In the genomic region with DNA sequence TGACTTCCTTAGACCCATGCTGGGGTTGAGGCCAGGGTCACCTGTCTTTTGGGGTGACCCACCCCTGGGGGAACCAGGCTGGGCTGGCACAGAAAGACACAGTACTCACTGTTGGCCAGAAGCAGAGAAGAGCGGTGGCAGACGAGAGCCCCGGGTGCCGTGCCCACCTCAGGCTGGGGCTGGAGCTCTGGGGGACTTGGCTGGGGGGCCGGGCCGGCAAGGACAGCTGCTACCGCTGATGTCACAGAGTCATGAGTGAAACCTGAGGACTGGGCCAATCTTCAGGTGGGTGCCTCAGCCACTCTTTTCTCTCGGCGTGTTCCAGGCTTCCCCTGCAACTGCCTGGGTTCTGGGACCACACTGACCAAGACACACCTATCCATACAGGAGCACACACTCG, we compare ENCODE assay signal across 12 mouse cellular contexts. TPM values are rescaled to one million over a fixed set of nuclear protein-coding genes. Genes with fewer than 3 reads are reported as not detected.
A peak's percentile ranks its signal among the peaks of the same experiment; 100 is the strongest.
DNase-seq lines count a peak whose midpoint lies in the region; ATAC-seq lines count a peak whose summit lies in the region.
"Had no signal": no experiment of that assay in that cellular context is flagged by ENCODE, and none has a peak within 500 bp of the region (broad histone marks: within the 10 kb centered on the region; RNA-seq: fewer than 3 reads in every experiment).

A gene (plus strand): TSS at position 107 of the 400 bp plus-strand sequence.

- H3K4me1 ChIP-seq in kidney, embryonic 15.5 days, result peaks cover 12% of the 10 kb centered on the region
- H3K4me1 ChIP-seq in embryonic facial prominence, embryonic 13.5 days, result peaks cover 20% of the 10 kb centered on the region
- H3K4me1 ChIP-seq in limb, embryonic 13.5 days, result peaks cover 8% of the 10 kb centered on the region; the same call in 1 of the 2 replicates

- WGBS in kidney, embryonic 15.5 days, result 30% methylated on average over 9 of the region's 10 CpGs
- WGBS in embryonic facial prominence, embryonic 13.5 days, result 59% methylated on average over 10 of the region's 10 CpGs
- WGBS in limb, embryonic 13.5 days, result 34% methylated on average over 10 of the region's 10 CpGs

- peak within 1 kb of the TSS; percentile 29 for H3K4me2 ChIP-seq in kidney, embryonic 15.5 days
- H3K4me2 ChIP-seq in embryonic facial prominence, embryonic 13.5 days, result peak within 1 kb of the TSS; percentile 35
- H3K4me2 ChIP-seq in limb, embryonic 13.5 days (replicated peaks), result no peak within 1 kb of the TSS
- H3K4me2 ChIP-seq: limb, embryonic 12.5 days had no signal

- no peaks in the 10 kb centered on the region for H3K36me3 ChIP-seq in kidney, embryonic 15.5 days
- H3K36me3 ChIP-seq in embryonic facial prominence, embryonic 13.5 days, result no peaks in the 10 kb centered on the region
- no peaks in the 10 kb centered on the region for H3K36me3 ChIP-seq in limb, embryonic 13.5 days
- H3K36me3 ChIP-seq: limb, embryonic 12.5 days had no signal

- DNase-seq in cerebellum, postnatal 10 days, result peak; percentile 19 to 30
- no peak for DNase-seq in cerebellum, postnatal 4 days (ENCODE audit: low spot score in 2 of 2)
- no peak for DNase-seq in kidney, adult 8-10 months
- no peak for DNase-seq in cerebellum, postnatal 14 days
- no peak for DNase-seq in adrenal gland, adult 2 months

- H3K4me3 ChIP-seq in kidney, embryonic 15.5 days (replicated peaks), result no peak within 1 kb of the TSS
- no peak within 1 kb of the TSS for H3K4me3 ChIP-seq in embryonic facial prominence, embryonic 13.5 days
- H3K4me3 ChIP-seq in limb, embryonic 13.5 days, result no peak within 1 kb of the TSS
- H3K4me3 ChIP-seq: limb, embryonic 12.5 days had no signal

- H3K27ac ChIP-seq in kidney, embryonic 15.5 days, result peak within 1 kb of the TSS; percentile 50
- H3K27ac ChIP-seq in embryonic facial prominence, embryonic 13.5 days, result no peak within 1 kb of the TSS; the same call in 1 of the 2 replicates
- H3K27ac ChIP-seq in limb, embryonic 13.5 days, result no peak within 1 kb of the TSS
- H3K27ac ChIP-seq: limb, embryonic 12.5 days had no signal

- peak; percentile 31 for ATAC-seq in kidney, embryonic 15.5 days (replicated peaks; ENCODE audit: low FRiP score)
- no peak for ATAC-seq in embryonic facial prominence, embryonic 13.5 days (ENCODE audit: insufficient number of reproducible peaks, insufficient read depth, low FRiP score, low TSS enrichment, low read depth)
- ATAC-seq in limb, embryonic 13.5 days (ENCODE audit: low FRiP score, low read depth), result 0 out of 2 replicates have a peak, but pooled peaks have one; percentile 24
- ATAC-seq: Patski had no signal

- no peaks in the 10 kb centered on the region for H3K9me3 ChIP-seq in kidney, embryonic 15.5 days (replicated peaks)
- no peaks in the 10 kb centered on the region for H3K9me3 ChIP-seq in embryonic facial prominence, embryonic 13.5 days
- 0 out of 2 replicates have a peak, but pooled peaks cover 3% of the 10 kb centered on the region for H3K9me3 ChIP-seq in limb, embryonic 13.5 days

- no peak within 1 kb of the TSS for H3K9ac ChIP-seq in kidney, embryonic 15.5 days
- H3K9ac ChIP-seq in embryonic facial prominence, embryonic 13.5 days, result peak within 1 kb of the TSS; percentile 33; the same call in 1 of the 2 replicates
- no peak within 1 kb of the TSS for H3K9ac ChIP-seq in limb, embryonic 13.5 days
- H3K9ac ChIP-seq: limb, embryonic 12.5 days had no signal

- H3K27me3 ChIP-seq in kidney, embryonic 15.5 days, result no peaks in the 10 kb centered on the region
- no peaks in the 10 kb centered on the region for H3K27me3 ChIP-seq in embryonic facial prominence, embryonic 13.5 days
- H3K27me3 ChIP-seq in limb, embryonic 13.5 days, result no peaks in the 10 kb centered on the region; the same call in 1 of the 2 replicates

RNA-seq across cellular contexts. Expression of the gene that starts here (rescaled TPM):
- polyA plus RNA-seq in kidney, embryonic 15.5 days (2015; fragmentation: Nextera tagmentation; extraction: Ambion mirVana), result 0.23 and 0.60 TPM in 2 replicates
- polyA plus RNA-seq in embryonic facial prominence, embryonic 13.5 days (2015; fragmentation: Nextera tagmentation; extraction: Ambion mirVana), result 0.33 TPM in 1 of 2 replicates, not detected in the other
- polyA plus RNA-seq in limb, embryonic 13.5 days (2015; fragmentation: Nextera tagmentation; extraction: Ambion mirVana), result 0.25 TPM in 1 of 2 replicates, not detected in the other
- total RNA-seq in adrenal gland, adult 2 months (2021), result not detected
- not detected in 2 replicates for polyA plus RNA-seq in adrenal gland, adult 2 months (2012; rRNA removed)
- polyA plus RNA-seq: embryonic facial prominence, embryonic 11.5 days; limb, embryonic 12.5 days; neural tube, embryonic 14.5 days; Patski had no signal

Comparison
In these comparisons a context has a peak if more than half of its experiments do, and no peak if none do; other contexts are left out.
1. DNase-seq: peak in cerebellum, postnatal 10 days (2 of 2); none in cerebellum, postnatal 4 days (0 of 2), kidney, adult 8-10 months (0 of 2), cerebellum, postnatal 14 days (0 of 2) and adrenal gland, adult 2 months (single experiment).
2. Peak in ATAC-seq, H3K27ac ChIP-seq and H3K4me2 ChIP-seq in kidney, embryonic 15.5 days; RNA of the gene not detected or under 1 TPM.
3. Peak in ATAC-seq in limb, embryonic 13.5 days; RNA of the gene not detected or under 1 TPM.